Mouse (Mus musculus): ENCODE results near the gene 1700029I15Rik. TPM values are rescaled to one million over a fixed set of nuclear protein-coding genes. Genes with fewer than 3 reads are reported as not detected.

The 1700029I15Rik gene
- total RNA-seq (2021): 1 to 10 TPM; 1.2 to 1.7 TPM

GRCm38 (mm10) chr2:92381901-92382588 lies at the start of gene 1700029I15Rik:
1700029I15Rik (plus strand) TSS chr2:92382538.
- DNase-seq: no peak

- no peak for DNase-seq
Observed at GRCm38 (mm10) chr2:92342418-92342817, 39.9 kb upstream of the 1700029I15Rik start.

- no peak for DNase-seq
Observed at GRCm38 (mm10) chr2:92347191-92347590, 35.1 kb upstream of the 1700029I15Rik start.

GRCm38 (mm10) chr2:92349589-92350425 lies 32.5 kb upstream of the 1700029I15Rik start:
- DNase-seq: no peak

- DNase-seq: no peak
Observed at GRCm38 (mm10) chr2:92350686-92351085, 31.7 kb upstream of the 1700029I15Rik start.

GRCm38 (mm10) chr2:92353402-92353801 lies 28.9 kb upstream of the 1700029I15Rik start:
- DNase-seq: no peak

GRCm38 (mm10) chr2:92354224-92354623 lies 28.1 kb upstream of the 1700029I15Rik start:
- DNase-seq: no peak

- DNase-seq: no peak
Observed at GRCm38 (mm10) chr2:92359301-92359700, 23.0 kb upstream of the 1700029I15Rik start.

GRCm38 (mm10) chr2:92360186-92360823 lies 22.0 kb upstream of the 1700029I15Rik start:
- DNase-seq: no peak

- DNase-seq: no peak
Observed at GRCm38 (mm10) chr2:92360893-92361292, 21.4 kb upstream of the 1700029I15Rik start.

- no peak for DNase-seq
Observed at GRCm38 (mm10) chr2:92361795-92362194, 20.5 kb upstream of the 1700029I15Rik start.

- DNase-seq: no peak
Observed at GRCm38 (mm10) chr2:92362571-92363228, 19.6 kb upstream of the 1700029I15Rik start.

- DNase-seq: no peak
Observed at GRCm38 (mm10) chr2:92364086-92364485, 18.3 kb upstream of the 1700029I15Rik start.

- DNase-seq: no peak
Observed at GRCm38 (mm10) chr2:92365568-92365967, 16.8 kb upstream of the 1700029I15Rik start.

- DNase-seq: no peak
Observed at GRCm38 (mm10) chr2:92367383-92368029, 14.8 kb upstream of the 1700029I15Rik start.

- DNase-seq: no peak
Observed at GRCm38 (mm10) chr2:92370375-92370774, 12.0 kb upstream of the 1700029I15Rik start.

GRCm38 (mm10) chr2:92370821-92371805 lies 11.2 kb upstream of the 1700029I15Rik start:
- peak; percentile 43 for DNase-seq

GRCm38 (mm10) chr2:92371971-92372690 lies 10.2 kb upstream of the 1700029I15Rik start:
- no peak for DNase-seq

GRCm38 (mm10) chr2:92372767-92373436 lies 9.4 kb upstream of the 1700029I15Rik start:
- DNase-seq: no peak

GRCm38 (mm10) chr2:92373437-92373813 lies 8.9 kb upstream of the 1700029I15Rik start:
- DNase-seq: no peak
